Mouse (Mus musculus): Measurements from ENCODE around the gene Ldhc. TPM values are rescaled to one million over a fixed set of nuclear protein-coding genes. Genes with fewer than 3 reads are reported as not detected.
"Not testable (repeated sequence)": the region's sequence is repeated elsewhere in the genome, so short reads cannot be mapped to it uniquely, and the experiment has no call there.

The Ldhc gene
- 0.04 TPM in 1 of 2 replicates, not detected in the other for polyA plus RNA-seq (2012)

GRCm38 (mm10) chr7:46860996-46861395 is at the start of gene Ldhc:
Ldhc (plus strand) TSS chr7:46861203.
- Histone ChIP-seq H3K4me1 (ENCODE audit: control insufficient read depth) (no peaks in the 10 kb centered on the region), H3K9me3 (ENCODE audit: control insufficient read depth, low read length) (no peaks in the 10 kb centered on the region), H3K4me3 (replicated peaks) (no peak within 1 kb of the TSS), H3K36me3 (ENCODE audit: control insufficient read depth) (no peaks in the 10 kb centered on the region), H3K27me3 (ENCODE audit: control insufficient read depth) (no peaks in the 10 kb centered on the region)
- TF ChIP-seq GATA1 (IDR thresholded peaks at IDR 0.05; ENCODE audit: low read length) (no peak), TAL1 (IDR thresholded peaks at IDR 0.05; ENCODE audit: low read length) (no peak)

DNA sequence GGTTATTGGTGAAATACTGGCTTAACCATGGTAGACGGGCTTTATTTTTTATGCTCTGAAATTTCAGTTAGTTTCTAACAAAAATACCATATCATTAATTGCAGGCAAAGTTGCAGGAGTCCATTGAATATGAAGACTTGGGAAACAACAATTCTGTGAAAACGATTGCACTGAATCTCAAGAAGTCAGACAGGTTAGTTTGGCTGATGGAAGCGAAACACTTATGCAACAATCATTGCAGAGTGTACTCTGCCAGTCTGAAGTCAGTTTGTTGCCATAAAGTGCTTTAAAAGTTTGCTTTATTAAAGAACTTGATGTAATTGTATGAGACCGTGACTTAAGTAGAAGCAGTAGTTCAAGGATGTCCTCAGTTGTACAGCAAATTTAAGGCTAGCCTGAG is 47.0 kb upstream of the Ldhc start:
- no peak for TF ChIP-seq TAL1 (IDR thresholded peaks at IDR 0.05; ENCODE audit: low read length)
- no peak for TF ChIP-seq GATA1 (IDR thresholded peaks at IDR 0.05; ENCODE audit: low read length)
- H3K27me3 ChIP-seq (ENCODE audit: control insufficient read depth): no peaks in the 10 kb centered on the region
- H3K9me3 ChIP-seq (ENCODE audit: control insufficient read depth, low read length): no peaks in the 10 kb centered on the region
- H3K36me3 ChIP-seq (ENCODE audit: control insufficient read depth): peaks cover 91% of the 10 kb centered on the region
- H3K4me3 ChIP-seq (replicated peaks): no peak overlapping the region
- H3K4me1 ChIP-seq (ENCODE audit: control insufficient read depth): no peaks in the 10 kb centered on the region

GRCm38 (mm10) chr7:46820876-46821632 is 39.9 kb upstream of the Ldhc start:
- not testable (repeated sequence) for H3K27me3 ChIP-seq (ENCODE audit: control insufficient read depth); H3K4me3 ChIP-seq (replicated peaks); H3K4me1 ChIP-seq (ENCODE audit: control insufficient read depth); H3K9me3 ChIP-seq (ENCODE audit: control insufficient read depth, low read length)
- peaks cover 72% of the 10 kb centered on the region for H3K36me3 ChIP-seq (ENCODE audit: control insufficient read depth)

GRCm38 (mm10) chr7:46827046-46827802 is 33.8 kb upstream of the Ldhc start:
- Histone ChIP-seq H3K4me3 (replicated peaks) (no peak overlapping the region), H3K9me3 (ENCODE audit: control insufficient read depth, low read length) (no peaks in the 10 kb centered on the region), H3K4me1 (ENCODE audit: control insufficient read depth) (peaks cover 17% of the 10 kb centered on the region), H3K36me3 (ENCODE audit: control insufficient read depth) (peaks cover 21% of the 10 kb centered on the region), H3K27me3 (ENCODE audit: control insufficient read depth) (no peaks in the 10 kb centered on the region)
- no peak for TF ChIP-seq GATA1 (IDR thresholded peaks at IDR 0.05; ENCODE audit: low read length)
- no peak for TF ChIP-seq TAL1 (IDR thresholded peaks at IDR 0.05; ENCODE audit: low read length)

DNA sequence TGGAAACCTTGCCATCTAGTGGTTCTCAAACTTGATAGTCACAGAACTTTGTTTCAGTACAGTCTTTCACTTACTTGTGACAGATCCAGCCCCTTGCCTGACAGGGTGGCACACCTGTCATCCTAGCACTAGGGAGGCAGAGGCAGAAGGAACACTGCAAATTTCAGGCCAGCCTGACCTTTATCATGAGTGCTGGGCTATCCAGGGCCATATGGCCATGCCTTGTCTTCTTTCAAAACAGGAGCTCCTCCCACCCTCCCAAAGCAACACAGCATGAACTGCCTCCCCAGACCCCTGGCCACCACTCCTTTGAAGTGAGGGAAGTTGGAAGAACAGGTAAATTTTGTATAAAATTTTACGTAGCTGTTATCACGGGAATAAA is 33.2 kb upstream of the Ldhc start:
- Histone ChIP-seq H3K36me3 (ENCODE audit: control insufficient read depth) (peaks cover 15% of the 10 kb centered on the region), H3K27me3 (ENCODE audit: control insufficient read depth) (no peaks in the 10 kb centered on the region), H3K4me1 (ENCODE audit: control insufficient read depth) (peaks cover 22% of the 10 kb centered on the region), H3K9me3 (ENCODE audit: control insufficient read depth, low read length) (no peaks in the 10 kb centered on the region), H3K4me3 (replicated peaks) (no peak overlapping the region)
- no peak for TF ChIP-seq GATA1 (IDR thresholded peaks at IDR 0.05; ENCODE audit: low read length)
- TF ChIP-seq TAL1 (IDR thresholded peaks at IDR 0.05; ENCODE audit: low read length): no peak

GRCm38 (mm10) chr7:46829911-46830310 is 31.1 kb upstream of the Ldhc start:
- no peak for TF ChIP-seq TAL1 (IDR thresholded peaks at IDR 0.05; ENCODE audit: low read length)
- no peak for TF ChIP-seq GATA1 (IDR thresholded peaks at IDR 0.05; ENCODE audit: low read length)
- no peaks in the 10 kb centered on the region for H3K27me3 ChIP-seq (ENCODE audit: control insufficient read depth)
- no peaks in the 10 kb centered on the region for H3K9me3 ChIP-seq (ENCODE audit: control insufficient read depth, low read length)
- H3K36me3 ChIP-seq (ENCODE audit: control insufficient read depth): no peaks in the 10 kb centered on the region
- H3K4me1 ChIP-seq (ENCODE audit: control insufficient read depth): peaks cover 36% of the 10 kb centered on the region
- no peak overlapping the region for H3K4me3 ChIP-seq (replicated peaks)

GRCm38 (mm10) chr7:46830799-46831590 is 30.0 kb upstream of the Ldhc start:
- Histone ChIP-seq H3K27me3 (ENCODE audit: control insufficient read depth) (no peaks in the 10 kb centered on the region), H3K4me3 (replicated peaks) (no peak overlapping the region), H3K4me1 (ENCODE audit: control insufficient read depth) (peaks cover 36% of the 10 kb centered on the region), H3K9me3 (ENCODE audit: control insufficient read depth, low read length) (no peaks in the 10 kb centered on the region), H3K36me3 (ENCODE audit: control insufficient read depth) (no peaks in the 10 kb centered on the region)
- TF ChIP-seq TAL1 (IDR thresholded peaks at IDR 0.05; ENCODE audit: low read length): no peak
- no peak for TF ChIP-seq GATA1 (IDR thresholded peaks at IDR 0.05; ENCODE audit: low read length)

DNA sequence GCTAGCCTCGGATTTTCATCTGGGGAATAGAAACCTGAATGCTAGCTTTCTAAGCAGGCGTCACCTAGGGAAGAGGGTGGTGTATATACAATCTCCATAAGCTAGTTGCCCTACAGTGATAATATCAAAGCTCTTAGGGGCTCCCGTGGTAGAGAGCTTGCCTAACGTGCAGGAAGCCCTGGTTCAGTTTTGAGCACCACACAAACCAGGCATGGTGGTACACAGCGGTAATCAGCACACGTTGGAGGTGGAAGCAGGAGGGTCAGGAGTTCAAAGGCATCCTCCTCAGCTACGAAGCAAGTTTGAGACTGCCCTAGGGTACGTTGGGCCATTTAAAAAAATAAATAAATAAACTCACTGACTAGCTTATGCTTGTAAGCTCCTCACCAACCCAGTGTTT is 29.3 kb upstream of the Ldhc start:
- Histone ChIP-seq H3K36me3 (ENCODE audit: control insufficient read depth) (no peaks in the 10 kb centered on the region), H3K9me3 (ENCODE audit: control insufficient read depth, low read length) (no peaks in the 10 kb centered on the region), H3K4me3 (replicated peaks) (no peak overlapping the region), H3K27me3 (ENCODE audit: control insufficient read depth) (no peaks in the 10 kb centered on the region), H3K4me1 (ENCODE audit: control insufficient read depth) (peaks cover 36% of the 10 kb centered on the region)
- TF ChIP-seq TAL1 (IDR thresholded peaks at IDR 0.05; ENCODE audit: low read length): no peak

DNA sequence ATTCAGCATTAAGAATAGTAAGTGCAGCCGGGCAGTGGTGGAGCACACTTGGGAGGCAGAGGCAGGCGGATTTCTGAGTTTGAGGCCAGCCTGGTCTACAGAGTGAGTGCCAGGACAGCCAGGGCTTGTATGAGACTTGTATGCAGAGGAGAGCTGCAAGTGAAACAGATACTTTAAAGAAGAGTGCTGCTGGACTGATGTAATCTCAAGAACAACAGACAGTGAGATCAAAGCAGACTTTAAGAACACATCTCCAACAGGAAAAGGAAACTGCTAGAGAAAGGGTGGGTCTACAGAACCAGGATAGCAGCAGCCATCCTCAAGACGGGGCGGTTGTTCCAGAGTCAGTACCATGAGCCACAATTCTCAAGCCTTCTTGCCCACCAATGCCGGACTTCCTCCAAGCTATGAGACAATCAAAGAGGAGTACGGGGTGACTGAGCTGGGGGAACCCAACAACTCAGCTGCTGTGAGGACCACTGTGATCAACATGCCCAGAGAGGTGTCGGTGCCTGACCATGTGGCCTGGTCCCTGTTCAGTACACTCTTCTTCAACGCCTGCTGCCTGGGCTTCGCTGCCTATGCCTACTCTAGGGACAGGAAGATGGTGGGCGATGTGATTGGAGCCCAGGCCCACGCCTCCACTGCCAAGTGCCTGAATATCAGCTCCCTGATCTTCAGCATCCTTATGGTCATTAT is 28.7 kb upstream of the Ldhc start:
- not testable (repeated sequence) for H3K4me3 ChIP-seq (replicated peaks); H3K36me3 ChIP-seq (ENCODE audit: control insufficient read depth); H3K27me3 ChIP-seq (ENCODE audit: control insufficient read depth); H3K9me3 ChIP-seq (ENCODE audit: control insufficient read depth, low read length)
- peaks cover 36% of the 10 kb centered on the region for H3K4me1 ChIP-seq (ENCODE audit: control insufficient read depth)

All from erythroblast, embryonic 14.5 days (primary cell).